Mouse (Mus musculus) adrenal gland, adult 18-20 months (tissue): Measurements from ENCODE around the gene Ermn. TPM values are rescaled to one million over a fixed set of nuclear protein-coding genes. Genes with fewer than 3 reads are reported as not detected.

Experiments used
- DNase-seq, 2 experiments: peaks; one replicate each; pipeline ENCODE4 v3.0.0; 2021 to 2022; ENCODE audit warnings: low spot score in 2 of 2
- long read RNA-seq, 2 experiments: library from polyadenylated mRNA; stranded (forward); transcript quantifications; one replicate each; pipeline ENCODE4 v2.0.0; 2021
- total RNA-seq, 2 experiments: library from RNA; stranded (reverse); gene quantifications; 1 replicate in 1 of 2; 2 replicates in 1 of 2; pipeline ENCODE4 v1.2.3; 2021

The Ermn gene
- total RNA-seq: not detected
- long read RNA-seq, experiment 1: 0 reads
- long read RNA-seq, experiment 2: 0 reads

DNA sequence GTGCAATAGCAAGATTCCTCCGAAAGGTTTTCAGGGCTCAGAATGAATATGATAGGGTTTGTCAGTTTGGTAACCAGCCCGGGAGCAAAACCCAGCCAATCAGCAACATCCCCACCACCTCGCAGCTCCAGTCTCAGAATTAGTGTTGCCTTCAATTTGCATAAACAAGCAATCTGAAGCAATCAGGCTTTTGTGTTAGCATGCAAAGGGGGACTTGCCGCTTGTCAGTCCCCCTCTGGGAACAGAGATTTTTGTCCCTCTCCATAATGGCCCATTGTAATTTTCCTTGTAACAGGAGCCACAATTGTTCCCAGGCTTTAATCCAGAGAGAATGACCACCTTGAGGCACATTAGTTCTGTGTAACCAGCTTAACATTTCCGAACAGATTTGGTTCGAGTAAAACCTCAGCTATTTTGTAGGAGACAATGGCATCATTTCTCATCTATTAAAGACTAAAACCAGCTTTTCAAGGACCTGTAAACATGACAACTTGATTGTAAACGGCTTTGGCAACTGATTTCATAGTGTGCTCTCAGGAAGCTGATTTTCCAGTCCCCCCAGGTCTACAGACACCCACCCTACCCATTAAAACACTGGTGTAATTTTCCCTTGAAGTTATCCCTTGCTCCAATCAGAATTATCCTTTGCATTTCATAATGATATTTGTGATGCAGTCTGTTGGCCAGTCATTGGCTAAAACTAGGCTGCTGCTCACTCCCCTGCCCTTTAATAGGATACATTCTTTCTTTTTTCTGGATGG, at the start of gene Ermn:
Gene Ermn (minus strand): TSS at position 44 of the 761 bp plus-strand sequence.
- DNase-seq: no peak

DNA sequence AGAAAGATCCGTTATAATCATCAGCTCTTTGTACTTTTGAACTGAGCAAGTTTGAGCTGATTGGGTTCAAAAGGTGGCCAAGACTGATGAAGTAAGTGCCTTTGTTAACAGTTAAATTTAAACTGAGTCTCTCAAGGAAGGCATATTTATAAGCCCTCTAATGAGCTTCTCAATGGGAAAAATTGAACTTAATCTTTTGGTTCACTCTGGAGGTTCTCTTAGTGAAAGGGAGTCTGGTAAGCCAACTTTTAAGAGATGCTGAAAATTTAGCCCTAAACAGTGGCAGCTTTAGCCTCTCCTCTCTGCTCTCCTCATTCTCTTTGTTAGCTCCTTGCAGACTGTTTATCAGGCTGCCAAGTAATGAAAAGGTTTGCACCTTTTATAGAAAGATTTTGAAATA, 42.2 kb upstream of the Ermn start:
- no peak for DNase-seq

DNA sequence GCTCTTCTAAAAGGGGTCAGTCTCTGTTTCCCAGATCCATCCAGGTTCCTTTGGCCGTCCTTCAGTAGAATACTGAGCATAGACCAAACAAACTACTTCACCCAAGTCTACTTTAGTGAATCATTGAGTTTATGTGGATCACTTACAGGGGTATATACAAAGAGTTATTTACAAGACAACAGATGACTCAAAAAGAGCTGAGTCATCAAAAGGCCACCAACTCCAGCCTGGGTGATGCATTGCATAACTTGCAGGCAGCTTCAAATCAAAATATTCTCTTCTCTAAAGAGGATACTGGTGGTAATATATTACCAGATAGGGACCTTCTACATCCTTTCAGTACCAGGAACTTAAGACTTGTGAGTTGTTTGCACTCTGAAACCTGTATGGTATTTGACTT, 33.8 kb upstream of the Ermn start:
- no peak for DNase-seq

DNA sequence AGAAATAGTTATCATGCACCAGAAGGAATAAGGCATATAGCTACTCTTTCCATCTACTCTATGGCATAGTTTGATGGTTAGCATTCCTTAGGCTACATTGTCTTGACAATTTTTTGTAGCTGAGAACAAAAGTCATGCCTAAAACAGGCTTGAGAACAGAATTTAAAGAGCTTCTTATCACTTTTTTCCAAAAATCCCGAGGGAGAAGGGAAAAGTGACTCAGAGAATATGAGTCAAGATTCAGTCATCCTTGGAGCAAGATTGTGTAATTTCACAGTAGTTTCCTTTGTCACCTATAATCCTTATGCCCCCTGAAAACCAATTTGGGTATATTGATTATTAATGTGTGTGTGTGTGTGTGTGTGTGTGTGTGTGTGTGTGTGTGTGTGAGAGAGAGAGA, 27.2 kb upstream of the Ermn start:
- no peak for DNase-seq

DNA sequence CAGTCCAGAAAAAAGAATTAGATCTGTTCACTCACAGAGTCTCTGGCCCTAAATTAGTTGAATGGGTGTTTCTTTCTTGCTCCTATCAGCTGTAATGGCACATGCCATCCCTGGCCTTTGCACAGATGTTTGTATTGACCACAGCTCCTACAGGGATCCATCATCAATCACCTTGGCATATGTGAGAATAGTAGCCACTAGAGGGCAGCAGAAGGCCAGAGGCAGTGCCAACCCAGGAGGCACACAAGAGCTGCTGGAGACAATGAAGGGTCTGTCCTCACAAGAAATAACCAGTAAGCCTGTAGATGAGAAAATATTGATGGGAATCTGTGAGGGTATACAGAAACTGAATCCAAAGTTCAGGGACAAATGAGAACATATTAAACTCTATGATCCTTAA, 2.7 kb upstream of the Ermn start:
- peak; percentile 46 to 52 for DNase-seq

DNA sequence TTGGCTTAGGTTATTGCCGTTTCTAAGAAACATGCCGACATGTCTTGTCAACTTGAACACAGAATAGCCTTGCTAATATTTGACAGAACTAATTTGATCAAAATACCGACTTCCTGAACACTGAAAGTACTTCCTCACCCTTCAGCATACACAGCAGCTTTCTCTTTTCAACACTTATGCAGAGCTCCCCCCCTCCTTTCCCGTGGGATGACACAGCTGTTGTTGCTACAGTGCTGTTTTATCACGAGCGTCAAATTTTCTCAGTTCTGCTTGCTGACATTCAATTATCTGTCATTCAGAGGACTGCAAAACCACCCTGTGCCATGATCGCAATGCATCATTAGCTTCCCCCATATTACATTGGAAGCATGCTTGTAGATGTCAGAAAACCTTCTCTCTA, 10.8 kb downstream of the Ermn start:
- no peak for DNase-seq

DNA sequence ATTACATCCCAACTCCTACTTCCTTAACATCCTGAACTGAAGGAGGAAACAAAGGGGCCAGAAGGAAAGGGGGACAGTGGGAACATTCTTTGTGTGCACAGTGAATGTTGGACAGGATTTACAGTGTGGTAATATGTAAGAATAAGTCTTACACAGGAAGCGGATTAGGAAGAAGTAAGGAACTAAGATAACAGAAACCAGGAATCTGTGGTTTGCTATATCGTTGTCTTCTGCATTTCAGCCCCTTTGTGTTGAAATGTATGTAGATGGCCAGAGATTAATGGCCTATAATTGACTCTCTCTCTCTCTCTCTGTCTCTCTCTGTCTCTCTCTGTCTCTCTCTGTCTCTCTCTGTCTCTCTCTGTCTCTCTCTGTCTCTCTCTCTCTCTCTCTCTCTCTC, 15.7 kb downstream of the Ermn start:
- no peak for DNase-seq

DNA sequence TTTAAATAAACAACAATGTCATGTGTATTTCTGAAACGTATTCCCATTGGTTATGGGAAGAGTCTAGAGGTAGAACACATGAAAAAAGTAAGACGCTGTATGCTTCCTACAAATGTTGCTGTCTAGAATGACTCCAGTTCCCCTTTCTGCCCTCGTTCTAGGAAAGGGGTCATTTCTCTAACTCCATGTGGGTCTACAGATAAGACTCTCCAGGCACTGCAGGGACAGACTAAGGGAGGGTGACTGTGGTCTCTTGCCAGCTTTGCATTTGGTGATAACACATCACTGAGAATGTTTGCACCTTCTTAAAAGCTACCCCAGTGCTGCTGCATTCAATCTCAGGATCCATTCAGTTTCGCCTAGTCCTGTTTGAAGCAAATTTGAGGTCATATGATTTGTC, 17.0 kb downstream of the Ermn start:
- no peak for DNase-seq

DNA sequence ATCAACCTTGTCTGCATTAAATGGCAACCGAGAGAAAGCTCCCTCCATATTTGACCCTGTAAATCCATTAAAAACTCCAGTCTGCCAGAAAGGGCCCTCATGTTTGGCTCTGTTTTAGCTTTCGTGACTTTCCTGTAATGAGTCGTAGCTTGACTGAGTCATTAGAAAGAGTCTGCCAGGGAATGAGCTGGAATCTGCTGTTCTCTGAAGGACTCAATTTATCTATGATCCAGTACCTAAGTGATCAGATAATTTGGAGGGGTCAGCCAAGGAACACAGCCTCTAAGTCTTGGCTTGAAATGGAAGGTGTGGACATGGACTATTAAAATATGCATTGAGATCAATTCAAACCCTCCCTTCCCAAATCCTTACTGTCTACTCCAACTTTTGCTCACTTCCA, 21.2 kb downstream of the Ermn start:
- DNase-seq: no peak

DNA sequence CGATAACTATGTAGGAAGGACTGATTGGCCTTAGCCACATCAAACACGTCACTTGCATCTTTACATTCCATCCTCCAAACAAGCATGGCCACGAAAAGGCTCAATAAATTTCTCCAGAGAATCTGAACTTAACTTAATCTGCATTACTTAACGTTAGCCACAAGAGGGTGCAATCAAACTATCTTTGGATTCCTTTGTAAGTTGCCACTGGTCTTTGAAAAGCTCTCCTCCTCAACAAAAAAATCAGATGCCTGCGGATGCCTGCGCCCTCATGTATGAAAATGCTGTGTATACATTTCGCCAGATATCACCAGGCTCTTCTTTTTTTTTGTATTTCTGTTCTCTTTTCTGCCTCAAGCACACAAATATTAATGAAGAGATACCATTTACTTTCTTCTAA, 23.3 kb downstream of the Ermn start:
- no peak for DNase-seq

DNA sequence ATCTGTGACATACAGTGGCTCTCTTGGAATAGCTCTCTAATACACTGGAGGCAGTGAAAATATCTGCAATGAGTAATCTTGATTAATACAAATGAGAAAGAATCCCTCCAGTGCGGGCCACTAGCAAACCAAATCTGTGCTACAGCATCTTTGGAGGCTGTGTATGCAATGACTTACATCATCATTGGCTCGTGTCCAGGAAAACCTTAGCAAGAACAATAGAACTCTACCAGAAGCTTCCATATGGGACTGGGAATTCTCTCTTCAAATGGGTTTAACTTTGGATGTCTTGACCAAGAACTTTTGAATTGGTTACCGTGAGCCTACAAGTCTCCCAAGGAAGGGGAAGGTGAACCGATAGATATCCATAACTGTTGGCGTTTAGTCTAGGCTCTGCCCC, 25.9 kb downstream of the Ermn start:
- no peak for DNase-seq

DNA sequence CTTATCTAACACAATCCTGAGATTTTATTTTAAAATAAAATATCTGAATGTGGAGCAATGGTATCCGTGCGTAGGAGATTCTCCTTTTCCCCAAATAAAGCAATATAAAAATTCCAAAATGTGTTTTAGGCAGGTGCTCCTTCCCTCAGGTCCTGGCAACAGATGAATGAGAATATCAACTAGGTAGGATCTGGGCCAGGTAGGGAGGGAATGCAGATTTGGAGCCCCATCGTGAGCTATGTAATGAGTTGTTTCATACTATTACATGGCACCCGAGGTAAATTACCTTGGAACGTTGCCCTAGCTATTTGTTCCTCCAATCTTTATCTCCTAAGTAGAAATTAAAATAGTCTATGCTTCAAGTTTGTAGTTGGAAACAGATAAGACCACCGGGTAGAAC, 29.1 kb downstream of the Ermn start:
- no peak for DNase-seq

DNA sequence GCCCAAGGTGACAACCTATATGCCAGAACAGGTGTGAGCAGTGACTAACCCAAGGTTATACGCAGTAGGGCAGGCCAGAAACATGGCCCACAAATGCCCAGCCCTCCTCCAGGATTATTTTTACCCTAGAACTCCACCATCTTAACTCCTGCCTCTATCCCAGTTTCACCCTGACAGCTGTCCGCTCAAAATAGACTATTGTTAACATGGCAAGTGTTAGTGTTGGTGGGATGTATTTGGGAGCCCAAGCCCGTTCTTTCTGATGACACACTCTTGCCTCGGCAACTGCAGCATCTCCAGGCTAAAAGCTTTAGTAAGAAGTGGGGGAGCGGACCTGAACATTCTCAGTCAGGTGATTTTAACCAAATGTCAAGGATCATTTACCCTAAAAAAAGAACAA, 45.6 kb downstream of the Ermn start:
- DNase-seq: no peak

DNA sequence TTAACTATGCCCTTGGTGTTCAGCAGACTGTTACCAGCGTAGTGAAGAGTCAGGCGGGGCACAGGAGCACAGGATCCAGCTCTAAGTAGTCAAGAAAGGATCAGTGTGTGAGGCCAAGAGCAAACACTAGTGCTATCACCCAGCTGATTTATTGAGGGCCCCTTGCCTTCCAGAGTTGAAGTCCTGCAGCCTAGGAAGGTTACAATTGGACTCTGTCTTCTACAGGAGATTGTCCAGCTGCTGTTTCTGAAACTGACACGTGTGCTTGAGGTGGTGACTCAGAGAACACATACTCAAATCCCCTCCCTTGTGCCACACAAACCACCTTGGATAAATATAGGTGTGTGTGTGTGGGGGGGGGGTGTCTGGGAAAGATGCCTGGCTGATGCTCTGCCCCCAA, 51.2 kb downstream of the Ermn start:
- no peak for DNase-seq

DNA sequence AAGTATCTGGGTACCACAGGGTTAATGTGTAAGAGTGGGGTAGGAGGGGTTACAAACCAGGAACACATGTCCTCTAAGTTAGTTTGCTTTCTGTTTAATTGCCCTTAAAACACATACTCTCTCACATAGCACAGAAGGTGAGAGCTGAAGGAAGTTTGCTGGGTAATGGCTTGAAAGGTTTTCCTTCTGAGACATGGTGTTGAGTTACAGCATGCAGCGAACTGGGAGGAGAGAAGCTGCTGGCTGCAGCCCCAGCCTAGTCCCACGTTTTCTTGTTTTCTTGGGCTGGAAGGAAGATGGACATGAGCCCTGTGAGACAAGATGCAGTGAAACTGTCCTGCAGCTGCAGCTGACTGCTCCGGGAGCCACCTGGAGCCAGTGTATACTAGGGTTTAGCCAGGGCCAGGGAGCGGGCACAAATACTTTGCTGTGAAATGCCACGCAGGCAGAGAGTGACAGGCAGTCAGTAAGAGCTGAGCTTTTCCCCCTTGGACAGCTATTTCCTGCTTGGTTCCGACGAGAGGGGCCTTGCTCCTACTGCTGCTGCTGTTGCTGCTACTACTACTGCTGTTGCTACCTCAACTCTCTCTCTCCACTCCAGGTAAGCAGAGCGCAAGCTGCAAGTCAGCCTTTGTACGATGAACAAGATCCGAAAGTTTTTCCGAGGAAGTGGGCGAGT, 54.8 kb downstream of the Ermn start, which contains the start of gene Galnt5:
Gene Galnt5 (plus strand): TSS at position 133 of the 679 bp plus-strand sequence.
- no peak for DNase-seq

Other genes with a start within 250 kb of the Ermn start
- gene Galnt5, start 55.0 kb downstream of the Ermn start, total RNA-seq: under 1 TPM in 1 of 2 experiments, not detected in 1; 0.06 TPM
- 10 to 100 TPM; 13.8 to 21.8 TPM for gene Cytip, start 142.7 kb upstream of the Ermn start, total RNA-seq